Mouse (Mus musculus) layer of hippocampus, adult 8-10 months (tissue): ENCODE measurements at regions not wholly inside any gene's neighbourhood (a gene's known extent, or its start where the extent isn't known, plus 50 kb on each side); places are given as distances from the start of the nearest gene placed in this dataset.

Experiments
- DNase-seq, 2 experiments: peaks; one replicate each; pipeline ENCODE4 v3.0.0; 2022; ENCODE audit warnings: low spot score in 2 of 2

- no peak for DNase-seq
Observed at GRCm38 (mm10) chr1:36003592-36003991, 64.6 kb upstream of the Hs6st1 start.

GRCm38 (mm10) chr1:36008598-36008997 is 59.6 kb upstream of the Hs6st1 start:
- no peak for DNase-seq

- peak; percentile 15 to 60 for DNase-seq
Observed at GRCm38 (mm10) chr1:36009010-36009619, 59.1 kb upstream of the Hs6st1 start.

- no peak for DNase-seq
Observed at GRCm38 (mm10) chr1:36010151-36010550, 58.0 kb upstream of the Hs6st1 start.

GRCm38 (mm10) chr1:36010834-36011233 is 57.4 kb upstream of the Hs6st1 start:
- no peak for DNase-seq

GRCm38 (mm10) chr1:36012081-36012765 is 56.0 kb upstream of the Hs6st1 start:
- DNase-seq, result no peak

GRCm38 (mm10) chr1:36013823-36014341 is 54.3 kb upstream of the Hs6st1 start:
- no peak for DNase-seq

- DNase-seq, result no peak
Observed at GRCm38 (mm10) chr1:36014372-36014771, 53.8 kb upstream of the Hs6st1 start.

GRCm38 (mm10) chr1:36015210-36015609 is 53.0 kb upstream of the Hs6st1 start:
- DNase-seq, result no peak

- DNase-seq, result no peak
Observed at GRCm38 (mm10) chr1:36016566-36016965, 51.6 kb upstream of the Hs6st1 start.

- DNase-seq, result no peak
Observed at GRCm38 (mm10) chr1:36017061-36017461, 51.1 kb upstream of the Hs6st1 start.

- no peak for DNase-seq
Observed at GRCm38 (mm10) chr1:36017656-36018055, 50.5 kb upstream of the Hs6st1 start.
